ENCODE assay signal across 8 mouse cellular contexts in the genomic region with DNA sequence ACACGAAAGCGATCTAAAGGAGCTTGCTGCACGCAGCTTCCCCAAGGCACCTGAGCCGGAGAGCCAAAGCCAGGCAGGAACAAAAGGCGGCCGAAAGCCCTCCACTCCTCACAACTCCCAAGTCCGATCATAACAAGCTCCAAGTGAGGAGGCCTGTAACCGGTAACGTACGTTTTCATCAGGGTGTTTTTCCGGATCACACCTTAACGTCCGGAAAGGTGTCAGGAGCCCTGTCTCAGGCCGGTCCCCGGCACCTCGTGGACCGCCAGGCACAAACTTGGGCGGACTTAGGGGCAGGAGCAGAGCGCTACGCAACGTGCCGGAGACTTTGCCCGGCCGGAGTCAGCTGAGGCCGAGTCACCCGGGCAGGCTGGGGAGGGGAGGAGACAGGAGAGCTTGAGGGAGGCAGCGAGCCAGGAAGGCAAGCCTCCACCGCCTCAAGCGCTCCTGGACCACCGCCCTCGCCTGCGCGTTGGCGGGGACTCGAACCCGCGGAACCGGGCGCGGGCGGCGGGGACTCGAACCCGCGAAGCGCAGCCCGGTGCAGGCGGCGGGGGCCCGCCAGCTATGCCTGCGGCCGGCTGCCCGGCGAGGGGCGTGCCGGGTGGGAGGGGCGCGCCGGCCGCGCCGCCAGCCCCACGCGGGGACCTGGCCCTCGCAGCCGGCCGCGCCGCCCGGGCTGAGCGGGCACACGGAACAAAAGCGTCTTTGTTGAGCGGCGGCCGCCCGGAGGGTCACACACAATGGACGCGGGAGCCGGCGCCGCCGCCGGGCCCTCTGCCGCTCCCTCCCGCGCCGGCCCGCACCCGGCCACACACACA. TPM values are rescaled to one million over a fixed set of nuclear protein-coding genes. Genes with fewer than 3 reads are reported as not detected.
DNase-seq lines count a peak whose midpoint lies in the region; ATAC-seq lines count a peak whose summit lies in the region.

No protein-coding gene starts in this region.

- DNase-seq in adrenal gland, adult (ENCODE audit: inconsistent age in 2 of 2, low spot score in 1 of 2) = peak; percentile 89 to 95
- DNase-seq in embryo, embryonic 11 days = peak; percentile 86
- DNase-seq in gastrocnemius, postnatal 10 days = peak; percentile 76
- peak; percentile 82 for DNase-seq in induced T-regulatory cell, adult 2 months (ENCODE audit: low read depth)
- DNase-seq in left cerebral cortex, postnatal 25 days (ENCODE audit: low spot score in 2 of 2) = peak; percentile 55 to 60
- DNase-seq in right cerebral cortex, postnatal 14 days = peak; percentile 73
- peak; percentile 72 for DNase-seq in urinary bladder, postnatal 25 days (ENCODE audit: low spot score)

- peak; percentile 40 for ATAC-seq in megakaryocyte-erythroid progenitor cell, adult 5-6 weeks (replicated peaks; ENCODE audit: low FRiP score, low TSS enrichment, poor library complexity, severe bottlenecking)

- intact Hi-C loops in left cerebral cortex, postnatal 25 days (cut with DNase I) = loop anchor here (1.0 to 5.0 kb wide), 4 partner anchors 32 to 97 kb away; a partner anchor contains a TSS

RNA-seq across cellular contexts. Expression of a gene that starts 0.6 kb away (rescaled TPM):
- total RNA-seq in gastrocnemius, postnatal 10 days (2021) = 10 to 100 TPM; 36.7 to 44.2 TPM
- total RNA-seq in left cerebral cortex, postnatal 25 days (2021) = 10 to 100 TPM; 73.1 to 74.8 TPM
- 28.6 and 30.0 TPM in 2 replicates for total RNA-seq in megakaryocyte-erythroid progenitor cell, adult 5-6 weeks (2014; fragmentation: Nextera tagmentation)
- 37.8 and 38.0 TPM in 2 replicates for total RNA-seq in megakaryocyte-erythroid progenitor cell, adult 5-6 weeks (2017)

RNA-seq across cellular contexts. Expression of a gene that starts 32.1 kb away (rescaled TPM):
- total RNA-seq in gastrocnemius, postnatal 10 days (2021) = 10 to 100 TPM; 23.7 to 25.6 TPM
- total RNA-seq in left cerebral cortex, postnatal 25 days (2021) = 10 to 100 TPM; 25.5 to 29.1 TPM
- 36.6 and 37.5 TPM in 2 replicates for total RNA-seq in megakaryocyte-erythroid progenitor cell, adult 5-6 weeks (2014; fragmentation: Nextera tagmentation)
- 76.8 and 84.1 TPM in 2 replicates for total RNA-seq in megakaryocyte-erythroid progenitor cell, adult 5-6 weeks (2017)

Comparison
In these comparisons a context has a peak if more than half of its experiments do, and no peak if none do; other contexts are left out.
1. Peak in every context shown above with its lines: DNase-seq and ATAC-seq.